Mouse (Mus musculus) olfactory bulb, adult 2 months (tissue): Measurements from ENCODE around the gene Otop3.

Experiments
- CTCF ChIP-seq: fragments of 200-500 bp; IDR thresholded peaks from 2 replicates; pipeline ENCODE4 v1.5.1; 2012; ENCODE audit warnings: low read depth, mild to moderate bottlenecking, low read length, moderate library complexity; ENCODE audit not compliant: insufficient read depth
- POLR2A ChIP-seq: fragments of 200-500 bp; IDR thresholded peaks from 2 replicates; pipeline ENCODE4 v1.6.1; 2012; ENCODE audit warnings: mild to moderate bottlenecking, low read depth, low read length, moderate library complexity; ENCODE audit not compliant: insufficient read depth

- no peak for TF ChIP-seq CTCF
- TF ChIP-seq POLR2A = no peak
Measured at GRCm38 (mm10) chr11:115377254-115377653, 42.7 kb downstream of the Otop3 start.
